Comparison of ENCODE assay signal across 7 mouse cellular contexts in the genomic region with DNA sequence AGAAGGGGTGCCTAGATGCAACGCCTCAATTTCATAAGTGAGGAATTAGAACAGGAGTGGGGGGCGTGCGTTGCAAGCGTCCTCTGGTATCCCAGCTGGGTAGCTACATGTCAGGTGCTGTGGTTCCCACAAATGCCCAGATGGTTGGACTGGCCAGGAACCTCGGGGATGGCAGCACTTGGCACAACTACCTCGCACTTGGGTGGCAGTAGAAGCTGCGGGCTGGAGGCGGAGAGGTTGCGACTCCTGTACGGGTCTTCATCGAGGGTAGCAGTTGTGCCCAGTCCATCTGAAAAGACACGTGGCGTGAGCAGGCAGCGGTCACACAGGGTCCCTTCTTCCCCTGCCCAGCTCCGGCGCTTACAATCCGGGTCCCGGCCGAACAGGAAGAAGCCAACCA. TPM values are rescaled to one million over a fixed set of nuclear protein-coding genes. Genes with fewer than 3 reads are reported as not detected.
DNase-seq lines count a peak whose midpoint lies in the region; ATAC-seq and TF ChIP-seq lines count a peak whose summit lies in the region.

No protein-coding gene starts in this region.

- H3K4me1 ChIP-seq in lung, embryonic 14.5 days (ENCODE audit: insufficient read depth): peaks cover 9% of the 10 kb centered on the region
- H3K4me1 ChIP-seq in embryonic facial prominence, embryonic 12.5 days: peaks cover 30% of the 10 kb centered on the region
- H3K4me1 ChIP-seq in hindbrain, postnatal 0 days (ENCODE audit: insufficient read depth, low read length): peaks cover 21% of the 10 kb centered on the region
- peaks cover 46% of the 10 kb centered on the region for H3K4me1 ChIP-seq in neural tube, embryonic 13.5 days (replicated peaks)

- H3K4me2 ChIP-seq in lung, embryonic 14.5 days: peak overlapping the region; percentile 67
- peak overlapping the region; percentile 90 for H3K4me2 ChIP-seq in embryonic facial prominence, embryonic 12.5 days (replicated peaks)
- peak overlapping the region; percentile 53 for H3K4me2 ChIP-seq in hindbrain, postnatal 0 days (ENCODE audit: low read depth, low read length)
- H3K4me2 ChIP-seq in neural tube, embryonic 13.5 days: peak overlapping the region; percentile 54

- H3K36me3 ChIP-seq in lung, embryonic 14.5 days (ENCODE audit: insufficient read depth): 0 out of 2 replicates have a peak, but pooled peaks cover 7% of the 10 kb centered on the region
- H3K36me3 ChIP-seq in embryonic facial prominence, embryonic 12.5 days: peaks cover 10% of the 10 kb centered on the region; the same call in 1 of the 2 replicates
- no peaks in the 10 kb centered on the region for H3K36me3 ChIP-seq in hindbrain, postnatal 0 days (ENCODE audit: insufficient read depth, low read length)
- no peaks in the 10 kb centered on the region for H3K36me3 ChIP-seq in neural tube, embryonic 13.5 days

- peaks cover 37% of the 10 kb centered on the region for H3K27me3 ChIP-seq in lung, embryonic 14.5 days (ENCODE audit: insufficient read depth, low read length)
- peaks cover 33% of the 10 kb centered on the region for H3K27me3 ChIP-seq in embryonic facial prominence, embryonic 12.5 days
- H3K27me3 ChIP-seq in hindbrain, postnatal 0 days (ENCODE audit: insufficient read depth, low read length): no peaks in the 10 kb centered on the region
- peaks cover 41% of the 10 kb centered on the region for H3K27me3 ChIP-seq in neural tube, embryonic 13.5 days

- H3K4me3 ChIP-seq in lung, embryonic 14.5 days (ENCODE audit: low read depth, low read length): peak overlapping the region; percentile 45
- peak overlapping the region; percentile 43 for H3K4me3 ChIP-seq in embryonic facial prominence, embryonic 12.5 days
- H3K4me3 ChIP-seq in hindbrain, postnatal 0 days (ENCODE audit: low read length): peak overlapping the region; percentile 13; the same call in 1 of the 2 replicates
- H3K4me3 ChIP-seq in neural tube, embryonic 13.5 days: peak overlapping the region; percentile 30

- WGBS in lung, embryonic 14.5 days: 10% methylated on average over 19 of the region's 19 CpGs
- 9% methylated on average over 19 of the region's 19 CpGs for WGBS in embryonic facial prominence, embryonic 12.5 days
- WGBS in hindbrain, postnatal 0 days: 14% methylated on average over 18 of the region's 19 CpGs
- WGBS in neural tube, embryonic 13.5 days: 15% methylated on average over 19 of the region's 19 CpGs

- H3K27ac ChIP-seq in lung, embryonic 14.5 days (ENCODE audit: low read depth): peak overlapping the region; percentile 50; the same call in 1 of the 2 replicates
- H3K27ac ChIP-seq in embryonic facial prominence, embryonic 12.5 days: no peak overlapping the region
- H3K27ac ChIP-seq in hindbrain, postnatal 0 days: no peak overlapping the region
- H3K27ac ChIP-seq in neural tube, embryonic 13.5 days (replicated peaks): no peak overlapping the region

- H3K9ac ChIP-seq in lung, embryonic 14.5 days: peak overlapping the region; percentile 58
- peak overlapping the region; percentile 52; the same call in 1 of the 2 replicates for H3K9ac ChIP-seq in embryonic facial prominence, embryonic 12.5 days
- 0 out of 2 replicates have a peak overlapping the region, but pooled peaks have one; percentile 10 for H3K9ac ChIP-seq in hindbrain, postnatal 0 days (replicated peaks; ENCODE audit: low read length)
- H3K9ac ChIP-seq in neural tube, embryonic 13.5 days: peak overlapping the region; percentile 60

- TF ChIP-seq CTCF in lung, embryonic 14.5 days (IDR thresholded peaks at IDR 0.05; ENCODE audit: low read depth): no peak
- no peak for TF ChIP-seq CTCF in hindbrain, postnatal 0 days (IDR thresholded peaks at IDR 0.05; ENCODE audit: low read depth)

- ATAC-seq in lung, embryonic 14.5 days (ENCODE audit: insufficient read depth): no peak
- ATAC-seq in embryonic facial prominence, embryonic 12.5 days (ENCODE audit: insufficient number of reproducible peaks, insufficient read depth, low FRiP score, low TSS enrichment): no peak
- no peak for ATAC-seq in hindbrain, postnatal 0 days
- no peak for ATAC-seq in neural tube, embryonic 13.5 days (ENCODE audit: low read depth)

- no peaks in the 10 kb centered on the region for H3K9me3 ChIP-seq in lung, embryonic 14.5 days (ENCODE audit: low read depth, low read length)
- H3K9me3 ChIP-seq in embryonic facial prominence, embryonic 12.5 days: no peaks in the 10 kb centered on the region
- H3K9me3 ChIP-seq in hindbrain, postnatal 0 days (ENCODE audit: low read length): no peaks in the 10 kb centered on the region
- H3K9me3 ChIP-seq in neural tube, embryonic 13.5 days: no peaks in the 10 kb centered on the region

- DNase-seq in lung, embryonic 14.5 days: no peak
- DNase-seq in lung, postnatal 4 days: no peak
- DNase-seq in hindbrain, postnatal 0 days (ENCODE audit: low spot score): no peak
- no peak for DNase-seq in frontal cortex, adult 2 months (ENCODE audit: extremely low spot score in 1 of 2, low spot score in 1 of 2)
- no peak for DNase-seq in retina, postnatal 1 day

RNA-seq across cellular contexts. Expression of a gene that starts 4.1 kb away (rescaled TPM):
- polyA plus RNA-seq in lung, embryonic 14.5 days (2014; fragmentation: Nextera tagmentation; extraction: Ambion mirVana): 16.6 and 19.8 TPM in 2 replicates
- 18.4 and 19.7 TPM in 2 replicates for polyA plus RNA-seq in embryonic facial prominence, embryonic 12.5 days (2016; fragmentation: Nextera tagmentation; extraction: Ambion mirVana)
- total RNA-seq in hindbrain, postnatal 0 days (2014; rRNA removed): 27.8 and 35.2 TPM in 2 replicates
- 44.3 and 48.6 TPM in 2 replicates for polyA plus RNA-seq in hindbrain, postnatal 0 days (2015; fragmentation: Nextera tagmentation; extraction: Ambion mirVana)
- 31.6 and 35.0 TPM in 2 replicates for polyA plus RNA-seq in neural tube, embryonic 13.5 days (2015; fragmentation: Nextera tagmentation; extraction: Ambion mirVana)
- 42.4 and 46.2 TPM in 2 replicates for polyA plus RNA-seq in frontal cortex, adult 2 months (2012; rRNA removed)

RNA-seq across cellular contexts. Expression of a gene that starts 4.3 kb away (rescaled TPM):
- 15.3 and 16.6 TPM in 2 replicates for polyA plus RNA-seq in lung, embryonic 14.5 days (2014; fragmentation: Nextera tagmentation; extraction: Ambion mirVana)
- 10.3 and 10.5 TPM in 2 replicates for polyA plus RNA-seq in embryonic facial prominence, embryonic 12.5 days (2016; fragmentation: Nextera tagmentation; extraction: Ambion mirVana)
- total RNA-seq in hindbrain, postnatal 0 days (2014; rRNA removed): 0.11 and 0.16 TPM in 2 replicates
- 1.8 and 2.1 TPM in 2 replicates for polyA plus RNA-seq in hindbrain, postnatal 0 days (2015; fragmentation: Nextera tagmentation; extraction: Ambion mirVana)
- polyA plus RNA-seq in neural tube, embryonic 13.5 days (2015; fragmentation: Nextera tagmentation; extraction: Ambion mirVana): 0.74 and 1.4 TPM in 2 replicates
- polyA plus RNA-seq in frontal cortex, adult 2 months (2012; rRNA removed): 0.50 and 0.66 TPM in 2 replicates

RNA-seq across cellular contexts. Expression of a gene that starts 12.0 kb away (rescaled TPM):
- polyA plus RNA-seq in lung, embryonic 14.5 days (2014; fragmentation: Nextera tagmentation; extraction: Ambion mirVana): 1.1 and 1.2 TPM in 2 replicates
- polyA plus RNA-seq in embryonic facial prominence, embryonic 12.5 days (2016; fragmentation: Nextera tagmentation; extraction: Ambion mirVana): 4.7 and 5.4 TPM in 2 replicates
- 1.6 and 1.8 TPM in 2 replicates for total RNA-seq in hindbrain, postnatal 0 days (2014; rRNA removed)
- polyA plus RNA-seq in hindbrain, postnatal 0 days (2015; fragmentation: Nextera tagmentation; extraction: Ambion mirVana): 4.0 and 4.9 TPM in 2 replicates
- 6.4 TPM in 2 replicates for polyA plus RNA-seq in neural tube, embryonic 13.5 days (2015; fragmentation: Nextera tagmentation; extraction: Ambion mirVana)
- polyA plus RNA-seq in frontal cortex, adult 2 months (2012; rRNA removed): 6.9 and 7.5 TPM in 2 replicates

RNA-seq across cellular contexts. Expression of a gene that starts 30.7 kb away (rescaled TPM):
- polyA plus RNA-seq in lung, embryonic 14.5 days (2014; fragmentation: Nextera tagmentation; extraction: Ambion mirVana): 6.2 TPM in 2 replicates
- polyA plus RNA-seq in embryonic facial prominence, embryonic 12.5 days (2016; fragmentation: Nextera tagmentation; extraction: Ambion mirVana): 49.0 and 55.8 TPM in 2 replicates
- total RNA-seq in hindbrain, postnatal 0 days (2014; rRNA removed): 361 and 373 TPM in 2 replicates
- polyA plus RNA-seq in hindbrain, postnatal 0 days (2015; fragmentation: Nextera tagmentation; extraction: Ambion mirVana): 177 and 182 TPM in 2 replicates
- polyA plus RNA-seq in neural tube, embryonic 13.5 days (2015; fragmentation: Nextera tagmentation; extraction: Ambion mirVana): 138 and 152 TPM in 2 replicates
- 288 and 299 TPM in 2 replicates for polyA plus RNA-seq in frontal cortex, adult 2 months (2012; rRNA removed)

Comparison
In these comparisons a context has a peak if more than half of its experiments do, and no peak if none do; other contexts are left out.
1. H3K9ac ChIP-seq: peak in every context shown above with its lines; median percentile 60 in neural tube, embryonic 13.5 days; 58 in lung, embryonic 14.5 days; 52 in embryonic facial prominence, embryonic 12.5 days; 10 in hindbrain, postnatal 0 days.